Mouse (Mus musculus): ENCODE results near the gene Dgkd.

Dgkd gene

GRCm38 (mm10) chr1:87848237-87848996, 4.7 kb upstream of the Dgkd start:
- in situ Hi-C loops (cut with MseI, MboI) = no loop called here

- in situ Hi-C loops (cut with MseI, MboI) = no loop called here
Observed at GRCm38 (mm10) chr1:87849278-87849677, 3.8 kb upstream of the Dgkd start.

- in situ Hi-C loops (cut with MseI, MboI) = no loop called here
Observed at GRCm38 (mm10) chr1:87851344-87851743, 1.7 kb upstream of the Dgkd start.

GRCm38 (mm10) chr1:87852081-87852790, 851 bp upstream of the Dgkd start:
- in situ Hi-C loops (cut with MseI, MboI) = no loop called here

- in situ Hi-C loops (cut with MseI, MboI) = no loop called here
Observed at GRCm38 (mm10) chr1:87853601-87854361, 694 bp downstream of the Dgkd start.

GRCm38 (mm10) chr1:87854411-87854810, 1.3 kb downstream of the Dgkd start:
- in situ Hi-C loops (cut with MseI, MboI) = no loop called here

GRCm38 (mm10) chr1:87854851-87855251, 1.8 kb downstream of the Dgkd start:
- in situ Hi-C loops (cut with MseI, MboI) = no loop called here

- in situ Hi-C loops (cut with MseI, MboI) = no loop called here
Observed at GRCm38 (mm10) chr1:87855522-87855921, 2.4 kb downstream of the Dgkd start.

GRCm38 (mm10) chr1:87856823-87857222, 3.7 kb downstream of the Dgkd start:
- in situ Hi-C loops (cut with MseI, MboI) = no loop called here

GRCm38 (mm10) chr1:87858031-87858430, 4.9 kb downstream of the Dgkd start:
- in situ Hi-C loops (cut with MseI, MboI) = no loop called here

- in situ Hi-C loops (cut with MseI, MboI) = no loop called here
Observed at GRCm38 (mm10) chr1:87858529-87858928, 5.4 kb downstream of the Dgkd start.

GRCm38 (mm10) chr1:87863602-87864001, 10.5 kb downstream of the Dgkd start:
- in situ Hi-C loops (cut with MseI, MboI) = no loop called here

GRCm38 (mm10) chr1:87864889-87865288, 11.8 kb downstream of the Dgkd start:
- in situ Hi-C loops (cut with MseI, MboI) = no loop called here

GRCm38 (mm10) chr1:87866672-87867071, 13.6 kb downstream of the Dgkd start:
- in situ Hi-C loops (cut with MseI, MboI) = no loop called here

GRCm38 (mm10) chr1:87871546-87871945, 18.5 kb downstream of the Dgkd start:
- in situ Hi-C loops (cut with MseI, MboI) = no loop called here

GRCm38 (mm10) chr1:87873081-87873480, 20.0 kb downstream of the Dgkd start:
- in situ Hi-C loops (cut with MseI, MboI) = no loop called here

GRCm38 (mm10) chr1:87876065-87876464, 23.0 kb downstream of the Dgkd start:
- in situ Hi-C loops (cut with MseI, MboI) = no loop called here

- in situ Hi-C loops (cut with MseI, MboI) = no loop called here
Observed at GRCm38 (mm10) chr1:87877552-87878283, 24.6 kb downstream of the Dgkd start.

- in situ Hi-C loops (cut with MseI, MboI) = no loop called here
Observed at GRCm38 (mm10) chr1:87879034-87879433, 25.9 kb downstream of the Dgkd start.

- in situ Hi-C loops (cut with MseI, MboI) = no loop called here
Observed at GRCm38 (mm10) chr1:87879494-87880325, 26.6 kb downstream of the Dgkd start.

GRCm38 (mm10) chr1:87880326-87880627, 27.2 kb downstream of the Dgkd start:
- in situ Hi-C loops (cut with MseI, MboI) = no loop called here

Data from mouse trophoblast stem cell (cell line).